Mouse (Mus musculus): ENCODE measurements around the gene Baiap2l2.

The Baiap2l2 gene

DNA sequence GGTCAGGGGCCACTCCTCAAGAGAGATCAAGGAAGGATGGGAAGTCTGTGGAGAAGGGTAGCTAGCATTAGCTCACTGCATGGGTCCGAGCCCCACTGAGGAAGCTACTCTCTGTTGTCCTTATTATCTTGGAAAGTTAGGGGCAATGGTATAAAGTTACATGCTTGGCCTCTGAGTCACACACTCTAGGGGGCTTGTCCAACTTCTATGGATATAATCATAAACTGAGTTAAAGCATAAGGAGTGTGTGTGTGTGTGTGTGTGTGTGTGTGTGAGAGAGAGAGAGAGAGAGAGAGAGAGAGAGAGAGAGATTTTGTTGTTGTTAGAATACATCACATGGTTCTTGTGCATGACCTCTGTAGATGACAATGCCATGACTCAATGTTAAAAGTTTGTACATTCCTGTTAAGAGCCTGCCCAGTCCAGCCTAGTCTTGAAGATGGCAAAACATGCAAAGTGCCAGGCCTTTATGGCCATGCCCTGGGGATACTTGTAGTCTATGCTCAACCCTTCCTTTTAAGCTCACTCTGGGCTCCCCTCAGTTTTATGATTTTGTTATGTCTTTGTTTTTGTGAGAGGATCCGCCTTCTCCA lies 14.3 kb upstream of the Baiap2l2 start:
- DNase-seq (ENCODE audit: low read depth): peak; percentile 19

- no peak for DNase-seq (ENCODE audit: low read depth)
These were observed 13.2 kb upstream of the Baiap2l2 start for GRCm38 (mm10) chr15:79298553-79298952.

DNA sequence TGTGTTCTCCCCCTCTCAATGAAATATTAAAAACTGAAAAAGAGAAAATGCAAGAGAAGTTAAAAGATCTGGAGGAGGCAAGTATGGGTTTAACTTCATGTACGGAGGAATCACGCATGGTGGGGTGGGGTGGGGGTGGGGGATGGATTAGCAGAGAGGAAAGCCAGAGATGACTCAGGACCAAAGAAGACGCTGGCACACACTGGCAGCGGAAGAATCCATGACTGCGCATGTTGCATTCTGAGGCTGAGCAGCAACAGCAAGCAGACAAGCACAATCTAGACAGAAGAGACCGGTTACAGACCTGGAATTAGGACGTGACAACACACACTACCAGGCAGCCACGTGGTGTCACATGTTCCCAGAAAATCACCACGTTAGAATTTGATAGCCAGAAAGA lies 7.4 kb upstream of the Baiap2l2 start:
- no peak for DNase-seq (ENCODE audit: low read depth)

- DNase-seq (ENCODE audit: low read depth): no peak
These were observed 5.0 kb upstream of the Baiap2l2 start for GRCm38 (mm10) chr15:79290340-79290739.

DNA sequence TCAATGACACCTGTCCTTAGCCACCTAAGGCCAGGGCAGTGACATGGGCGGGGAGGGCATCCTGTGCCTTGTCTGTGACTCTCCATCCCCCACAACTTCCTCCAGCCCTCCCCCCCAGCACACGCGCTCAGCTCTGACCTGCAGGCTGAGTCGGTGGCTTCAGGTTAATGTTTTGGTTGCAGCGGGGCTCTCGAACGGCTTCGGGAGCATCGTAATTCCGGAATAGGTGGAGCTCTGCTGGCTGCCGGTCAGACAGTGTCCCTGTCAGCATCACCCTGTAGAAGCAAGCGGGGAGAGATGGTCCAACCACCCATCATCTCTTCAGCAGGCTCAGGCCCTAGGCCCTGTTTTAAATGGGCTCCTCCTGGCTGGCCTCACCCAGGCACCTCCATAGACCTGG lies 4.1 kb upstream of the Baiap2l2 start:
- no peak for DNase-seq (ENCODE audit: low read depth)

DNA sequence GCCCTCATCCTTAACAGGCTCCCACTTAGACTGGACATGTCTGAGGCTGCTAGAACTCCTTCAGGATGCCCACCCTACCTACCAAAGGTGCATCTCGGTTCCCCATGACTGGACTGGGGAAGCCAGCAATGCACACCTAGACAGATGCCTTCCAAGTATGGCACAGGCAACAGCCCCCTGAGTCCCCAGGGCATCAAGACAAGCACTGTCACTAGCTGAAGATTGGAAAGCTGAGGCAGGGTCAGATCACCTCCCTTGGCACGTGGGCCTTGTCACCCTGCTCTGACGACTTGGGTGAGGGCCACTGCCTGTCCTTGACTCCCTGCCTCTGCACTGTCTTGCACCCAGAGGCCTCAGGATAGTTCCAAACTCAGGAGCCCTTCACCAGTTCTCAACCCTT lies 3.0 kb upstream of the Baiap2l2 start:
- no peak for DNase-seq (ENCODE audit: low read depth)

DNA sequence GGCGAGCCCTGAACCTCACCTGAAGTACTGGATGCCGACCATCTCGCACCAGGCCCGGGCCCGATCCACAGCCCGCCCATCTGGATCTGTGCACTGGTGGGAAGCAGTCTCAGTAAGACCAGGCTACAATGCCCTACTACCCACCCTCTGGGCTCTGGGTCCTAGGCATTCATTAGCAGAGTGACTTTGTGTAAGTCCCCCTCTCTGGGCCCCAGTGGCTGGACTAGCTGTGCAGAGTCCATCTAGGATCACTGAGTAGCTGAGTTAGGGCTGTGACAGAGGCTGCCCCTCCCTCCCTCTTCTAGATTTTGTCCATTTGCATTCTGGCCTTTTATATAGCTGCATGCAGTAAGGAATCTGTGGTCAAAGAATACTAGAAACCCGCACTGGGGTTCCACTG lies 1.8 kb upstream of the Baiap2l2 start:
- DNase-seq (ENCODE audit: low read depth): no peak

DNA sequence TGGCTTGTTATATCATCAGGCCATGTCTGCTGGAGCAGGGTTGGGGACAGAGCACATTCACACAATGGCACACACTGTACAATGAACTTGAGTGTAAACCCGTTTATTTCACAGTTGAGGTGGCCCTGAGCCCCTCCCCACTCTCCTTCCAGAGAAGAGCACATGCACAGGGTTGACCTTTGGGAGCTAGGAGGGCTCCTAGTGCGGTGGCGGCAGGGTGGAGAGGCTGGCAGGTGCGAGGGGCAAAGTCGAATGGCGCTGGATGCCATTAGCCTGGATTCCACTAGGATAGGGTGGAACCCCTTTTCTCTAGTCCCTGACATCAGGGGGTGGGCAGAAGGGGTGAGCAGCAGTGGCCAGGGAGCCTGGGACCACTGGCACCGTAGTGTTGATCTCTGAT lies 804 bp upstream of the Baiap2l2 start:
- DNase-seq (ENCODE audit: low read depth): no peak

- no peak for DNase-seq (ENCODE audit: low read depth)
These were observed 2.0 kb downstream of the Baiap2l2 start for GRCm38 (mm10) chr15:79283371-79283770.

- no peak for DNase-seq (ENCODE audit: low read depth)
These were observed 2.9 kb downstream of the Baiap2l2 start for GRCm38 (mm10) chr15:79282434-79282833.

GRCm38 (mm10) chr15:79281389-79281788 lies 3.9 kb downstream of the Baiap2l2 start:
- no peak for DNase-seq (ENCODE audit: low read depth)

DNA sequence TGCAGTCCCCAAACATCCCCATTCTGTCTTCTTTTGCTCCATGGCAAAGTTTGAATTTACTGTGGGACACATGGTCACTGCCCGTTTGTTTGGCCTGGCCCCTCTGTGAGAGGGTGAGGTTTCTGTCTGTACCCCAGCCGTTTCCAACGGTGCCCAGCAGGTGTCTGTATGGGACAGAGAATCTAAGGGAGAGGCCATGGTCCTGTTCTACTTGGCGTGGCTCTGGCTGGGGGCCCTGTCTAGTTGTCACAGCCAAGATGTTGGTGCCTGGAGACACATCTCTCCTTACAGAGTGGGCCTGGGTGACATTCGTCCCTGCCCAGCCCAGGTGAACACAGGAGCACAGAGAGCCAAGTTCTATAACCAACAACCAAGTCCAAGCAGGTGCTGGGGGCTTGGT lies 4.5 kb downstream of the Baiap2l2 start:
- DNase-seq (ENCODE audit: low read depth): no peak

- no peak for DNase-seq (ENCODE audit: low read depth)
These were observed 5.1 kb downstream of the Baiap2l2 start for GRCm38 (mm10) chr15:79280209-79280608.

DNA sequence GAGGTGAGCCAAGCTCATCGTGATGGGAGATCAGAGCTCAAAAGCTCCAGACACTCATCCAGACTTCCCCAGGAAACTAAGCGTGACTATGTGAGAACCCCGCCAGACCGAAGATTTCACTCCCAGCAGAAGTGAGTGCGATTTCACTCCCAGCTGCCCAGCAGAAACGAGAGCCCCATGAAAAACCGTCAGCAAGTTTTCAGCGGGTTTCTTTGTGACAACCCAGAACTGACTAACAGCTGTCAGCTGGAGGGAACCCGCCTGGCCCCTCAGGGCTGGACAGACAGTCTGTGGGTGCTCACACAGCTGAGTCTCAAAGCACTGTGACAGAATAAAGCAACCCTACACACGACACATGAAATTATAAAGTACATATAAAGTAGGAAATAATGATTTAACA lies 7.6 kb downstream of the Baiap2l2 start:
- no peak for DNase-seq (ENCODE audit: low read depth)

- DNase-seq (ENCODE audit: low read depth): no peak
These were observed 12.3 kb downstream of the Baiap2l2 start for GRCm38 (mm10) chr15:79273020-79273419.

DNA sequence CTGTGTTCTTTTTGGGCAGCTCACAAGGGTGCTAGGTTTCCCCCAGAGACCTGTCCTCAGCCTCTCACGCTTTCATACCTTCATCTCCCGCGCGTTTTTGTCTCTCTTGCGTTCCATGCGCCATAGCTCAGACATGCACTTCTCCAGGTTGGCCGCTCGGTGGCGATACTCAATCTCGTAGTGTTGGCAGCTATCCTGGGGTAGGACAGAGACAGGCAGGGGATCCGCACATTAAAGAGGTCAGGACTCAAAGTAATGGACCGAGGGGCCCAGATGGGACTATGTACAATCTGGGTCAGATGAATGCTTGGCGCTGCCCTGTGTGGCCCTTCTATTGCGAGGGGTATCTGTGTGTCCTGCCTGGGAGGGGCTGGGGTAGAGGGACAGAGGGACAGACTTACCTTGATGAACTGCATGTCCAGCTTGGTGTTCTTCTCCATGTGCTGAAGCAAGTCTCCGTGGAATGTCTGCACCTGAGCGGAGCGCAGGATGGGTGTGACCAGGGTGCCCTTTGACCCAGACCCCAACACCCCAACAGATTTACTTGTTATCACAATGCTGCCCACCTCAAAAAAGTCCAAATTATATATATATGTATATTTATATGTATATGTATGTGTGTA lies 14.1 kb downstream of the Baiap2l2 start:
- no peak for DNase-seq (ENCODE audit: low read depth)

DNA sequence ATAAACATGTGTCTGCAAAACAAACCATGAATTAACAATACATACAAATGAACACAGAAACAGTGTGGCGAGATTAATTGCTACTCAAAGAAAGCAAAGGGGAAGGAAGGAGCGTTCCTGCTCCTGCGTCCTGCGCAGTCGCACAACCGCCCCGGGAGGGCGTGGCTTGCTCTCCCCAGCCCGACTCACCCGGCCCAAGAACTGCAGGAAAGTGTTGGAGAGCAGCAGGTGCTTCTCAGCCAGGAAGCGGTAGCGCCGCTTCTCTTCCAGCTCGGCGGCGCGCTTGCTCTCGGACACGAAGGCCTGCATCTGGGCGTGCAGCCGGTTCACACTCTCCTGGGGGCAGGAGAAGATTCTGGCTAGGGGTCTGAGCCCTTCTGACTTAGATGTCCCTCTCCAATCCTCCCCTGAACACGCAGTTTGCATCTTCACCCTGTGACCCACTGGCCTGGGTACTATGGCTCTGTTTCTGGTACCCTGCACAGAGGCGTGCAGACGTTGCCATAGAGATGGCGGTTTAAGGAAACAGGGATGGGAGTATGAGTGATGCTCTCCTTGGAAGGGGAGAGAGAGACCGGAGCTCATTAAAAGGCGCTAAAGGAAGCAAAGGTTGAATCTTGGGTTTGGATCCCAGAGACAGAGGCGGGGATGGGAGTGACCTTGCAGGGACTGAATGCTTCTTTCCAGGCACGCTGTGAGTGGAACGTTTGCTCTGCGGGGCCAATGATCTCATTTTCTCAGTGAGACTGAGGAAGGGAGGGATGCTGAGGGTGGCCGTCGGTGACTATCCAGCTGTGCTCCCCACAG lies 14.8 kb downstream of the Baiap2l2 start:
- peak; percentile 20 for DNase-seq (ENCODE audit: low read depth)

DNA sequence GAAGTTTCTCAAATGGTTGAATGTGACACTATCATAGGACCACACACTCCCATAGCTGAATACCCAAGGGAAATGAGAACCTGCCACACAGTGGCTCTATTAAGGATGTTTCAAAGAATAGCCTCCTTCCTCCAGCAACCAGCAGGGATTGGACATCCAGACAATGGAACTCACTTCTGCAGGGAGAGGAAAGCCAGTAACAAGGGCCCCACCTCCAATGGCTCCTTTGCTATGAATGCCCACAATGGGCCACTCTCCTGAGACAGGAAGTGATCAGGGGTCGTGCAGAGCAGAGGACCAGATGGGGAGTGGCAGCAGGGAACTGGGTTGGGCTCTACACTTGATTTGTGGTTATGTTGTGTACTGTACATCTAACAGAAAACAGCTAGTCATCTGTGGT lies 16.8 kb downstream of the Baiap2l2 start:
- no peak for DNase-seq (ENCODE audit: low read depth)

- DNase-seq (ENCODE audit: low read depth): no peak
These were observed 20.0 kb downstream of the Baiap2l2 start for GRCm38 (mm10) chr15:79265384-79265783.

GRCm38 (mm10) chr15:79263726-79264125 lies 21.6 kb downstream of the Baiap2l2 start:
- DNase-seq (ENCODE audit: low read depth): no peak

GRCm38 (mm10) chr15:79262786-79263309 lies 22.5 kb downstream of the Baiap2l2 start:
- no peak for DNase-seq (ENCODE audit: low read depth)

- DNase-seq (ENCODE audit: low read depth): no peak
These were observed 23.0 kb downstream of the Baiap2l2 start for GRCm38 (mm10) chr15:79262375-79262774.

- DNase-seq (ENCODE audit: low read depth): no peak
These were observed 23.6 kb downstream of the Baiap2l2 start for GRCm38 (mm10) chr15:79261757-79262156.
